Mouse (Mus musculus) ES-E14 (cell line): ENCODE measurements around the gene Pex14. TPM values are rescaled to one million over a fixed set of nuclear protein-coding genes. Genes with fewer than 3 reads are reported as not detected.
"Not testable (repeated sequence)": the region's sequence is repeated elsewhere in the genome, so short reads cannot be mapped to it uniquely, and the experiment has no call there.

ENCODE experiments used
- DNase-seq: peaks from one replicate; pipeline ENCODE4 v3.0.0-alpha.2; 2013; ENCODE audit warnings: low read depth, low spot score
- H3K27ac ChIP-seq: 2 replicates; pipeline ENCODE4 v1.5.1; 2012; ENCODE audit warnings: low read depth, mild to moderate bottlenecking, low read length, moderate library complexity, mixed read lengths; ENCODE audit not compliant: poor library complexity, insufficient read depth, severe bottlenecking
- H3K36me3 ChIP-seq: 2 replicates; pipeline ENCODE4 v1.6.1; 2012; ENCODE audit warnings: mild to moderate bottlenecking, low read length, moderate library complexity, mixed read lengths; ENCODE audit not compliant: control insufficient read depth, poor library complexity, insufficient read depth, severe bottlenecking
- H3K4me1 ChIP-seq, 2 experiments: fragments of 150-350 bp in 1 of 2; sonication (generic) in 1 of 2; 2 replicates each; pipeline ENCODE4 v1.6.1; 2012; ENCODE audit warnings: low read length in 2 of 2, mild to moderate bottlenecking in 1 of 2, mixed read lengths in 1 of 2; ENCODE audit not compliant: control insufficient read depth in 2 of 2, insufficient read depth in 2 of 2, poor library complexity in 1 of 2
- H3K4me3 ChIP-seq, 2 experiments: fragments of 150-350 bp in 1 of 2; sonication (generic) in 1 of 2; 2 replicates each; pipeline ENCODE4 v1.5.1; 2012; ENCODE audit warnings: low read length in 2 of 2, low read depth in 1 of 2, mild to moderate bottlenecking in 1 of 2, mixed read lengths in 1 of 2; ENCODE audit not compliant: insufficient read depth in 1 of 2, poor library complexity in 1 of 2, severe bottlenecking in 1 of 2
- H3K9ac ChIP-seq: 2 replicates; pipeline ENCODE4 v1.6.1; 2012; ENCODE audit warnings: low read depth, mild to moderate bottlenecking, low read length, mixed read lengths; ENCODE audit not compliant: poor library complexity, insufficient read depth, severe bottlenecking
- H3K9me3 ChIP-seq: fragments of 150-350 bp; sonication (generic); 2 replicates; pipeline ENCODE4 v1.6.1; 2012; ENCODE audit warnings: low read depth, mild to moderate bottlenecking, low read length; ENCODE audit not compliant: control insufficient read depth, insufficient read depth
- CHD2 ChIP-seq: IDR thresholded peaks from 2 replicates; pipeline ENCODE4 v1.6.1; 2014; ENCODE audit warnings: mild to moderate bottlenecking, low read depth, low read length, inconsistent platforms
- HCFC1 ChIP-seq: IDR thresholded peaks from 2 replicates; pipeline ENCODE4 v1.6.1; 2012; ENCODE audit warnings: low read length, inconsistent platforms, borderline replicate concordance; ENCODE audit not compliant: insufficient read depth
- MAFK ChIP-seq: IDR thresholded peaks from 2 replicates; pipeline ENCODE4 v1.6.1; 2014; ENCODE audit warnings: mild to moderate bottlenecking, low read depth, low read length, inconsistent platforms; ENCODE audit not compliant: insufficient read depth
- ZC3H11A ChIP-seq: IDR thresholded peaks from 2 replicates; pipeline ENCODE4 v1.6.1; 2012; ENCODE audit warnings: low read depth, mild to moderate bottlenecking, inconsistent platforms, low read length, borderline replicate concordance
- ZNF384 ChIP-seq: IDR thresholded peaks from 2 replicates; pipeline ENCODE4 v1.6.1; 2012; ENCODE audit warnings: low read depth, low read length, inconsistent platforms
- in situ Hi-C, 2 experiments: fragments of 600-800 bp; cut with MboI; formaldehyde crosslinking; loops; one replicate each; pipeline ENCODE4 v1.15.1; 2025; ENCODE audit warnings: low sequenced_read_pairs in 2 of 2, inconsistent platforms in 1 of 2; ENCODE audit not compliant: unreplicated experiment in 2 of 2
- total RNA-seq: library from RNA; depleted of rRNA; stranded (reverse); fragments of 300-350 nt; gene quantifications from 2 replicates; pipeline ENCODE4 v1.2.3, GENCODE M21; 2012

Pex14 gene
- total RNA-seq, 1 experiment, result 80.3 TPM

DNA sequence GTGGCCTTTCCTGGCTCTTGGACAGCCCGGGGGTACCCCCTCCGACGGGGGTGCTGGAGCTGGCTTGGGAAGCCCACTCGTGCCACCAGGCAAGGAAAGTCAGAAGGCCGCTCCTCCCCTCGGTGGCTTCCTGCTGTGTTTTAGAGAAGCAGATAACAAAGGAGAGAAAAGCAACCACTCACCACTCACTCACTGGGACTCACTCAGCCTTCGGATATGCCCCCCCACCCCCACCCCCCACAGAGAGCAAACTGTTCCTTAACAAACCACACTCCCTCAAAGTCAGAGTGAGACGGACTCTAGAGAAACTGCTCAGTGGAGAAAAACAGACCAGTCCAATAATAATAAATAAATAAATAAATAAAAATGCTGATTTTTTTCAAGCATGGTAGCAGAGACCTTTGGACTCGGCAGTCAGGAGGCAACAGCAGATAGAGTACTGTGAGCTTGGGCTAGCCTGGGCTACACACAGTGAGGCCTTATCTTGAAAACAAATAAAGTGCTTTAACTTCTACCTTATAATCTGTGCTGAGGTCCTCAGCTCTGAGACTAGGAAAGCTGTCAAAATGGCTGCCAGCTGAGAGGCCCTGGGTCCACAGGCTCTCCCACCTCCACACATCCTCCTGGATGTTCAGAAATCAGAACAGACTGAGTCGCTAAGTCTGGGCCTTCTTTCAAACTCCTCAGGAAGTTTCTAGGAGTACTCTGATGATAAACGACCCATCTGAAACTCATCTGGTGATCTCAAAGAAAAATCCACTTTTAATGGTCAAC is 25.9 kb upstream of the Pex14 start:
- peak; percentile 58 for DNase-seq
- TF ChIP-seq CHD2 (no peak), MAFK (no peak), ZC3H11A (no peak), HCFC1 (no peak), ZNF384 (no peak)
- Histone ChIP-seq H3K4me3 (no peak overlapping the region), H3K9me3 (no peaks in the 10 kb centered on the region), H3K9ac (no peak overlapping the region), H3K27ac (no peak overlapping the region), H3K36me3 (peaks cover 24% of the 10 kb centered on the region), H3K4me1 (peaks cover 4 to 23% of the 10 kb centered on the region in 2 experiments; a peak in 2 of 4 replicates)
- in situ Hi-C loops, result no loop called here

DNA sequence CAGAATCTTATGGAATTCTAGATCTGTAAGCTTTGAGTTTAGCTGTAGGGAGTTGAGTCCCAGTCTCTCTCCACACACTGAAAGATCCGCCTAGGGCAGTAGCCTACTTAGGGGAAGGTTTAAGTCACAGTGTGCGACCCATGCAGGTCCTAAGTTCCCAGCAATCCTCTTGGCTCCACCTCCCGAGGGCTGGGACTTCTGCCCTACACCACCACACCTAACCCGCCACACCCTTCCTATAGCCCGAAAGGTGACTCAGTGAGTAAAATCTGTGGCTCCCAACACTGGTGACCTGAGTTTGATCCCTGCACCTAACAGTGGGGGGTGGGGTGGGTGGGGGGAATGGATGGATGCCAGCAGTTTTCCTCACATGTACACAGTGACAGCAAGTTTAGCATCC is 23.8 kb upstream of the Pex14 start:
- peak overlapping the region; percentile 20; the same call in 1 of the 2 replicates for H3K27ac ChIP-seq
- peak overlapping the region in 1 of 2 experiments; percentile 18; a peak in 1 of 4 replicates for H3K4me3 ChIP-seq
- TF ChIP-seq ZNF384, result no peak
- TF ChIP-seq MAFK, result no peak
- TF ChIP-seq HCFC1, result no peak
- no peak for TF ChIP-seq CHD2
- no peak for TF ChIP-seq ZC3H11A
- peak overlapping the region; percentile 33; the same call in 1 of the 2 replicates for H3K9ac ChIP-seq
- DNase-seq, result peak; percentile 63
- H3K9me3 ChIP-seq, result no peaks in the 10 kb centered on the region
- H3K36me3 ChIP-seq, result peaks cover 12% of the 10 kb centered on the region
- peaks cover 4 to 27% of the 10 kb centered on the region in 2 experiments; a peak in 2 of 4 replicates for H3K4me1 ChIP-seq
- in situ Hi-C loops, result no loop called here

DNA sequence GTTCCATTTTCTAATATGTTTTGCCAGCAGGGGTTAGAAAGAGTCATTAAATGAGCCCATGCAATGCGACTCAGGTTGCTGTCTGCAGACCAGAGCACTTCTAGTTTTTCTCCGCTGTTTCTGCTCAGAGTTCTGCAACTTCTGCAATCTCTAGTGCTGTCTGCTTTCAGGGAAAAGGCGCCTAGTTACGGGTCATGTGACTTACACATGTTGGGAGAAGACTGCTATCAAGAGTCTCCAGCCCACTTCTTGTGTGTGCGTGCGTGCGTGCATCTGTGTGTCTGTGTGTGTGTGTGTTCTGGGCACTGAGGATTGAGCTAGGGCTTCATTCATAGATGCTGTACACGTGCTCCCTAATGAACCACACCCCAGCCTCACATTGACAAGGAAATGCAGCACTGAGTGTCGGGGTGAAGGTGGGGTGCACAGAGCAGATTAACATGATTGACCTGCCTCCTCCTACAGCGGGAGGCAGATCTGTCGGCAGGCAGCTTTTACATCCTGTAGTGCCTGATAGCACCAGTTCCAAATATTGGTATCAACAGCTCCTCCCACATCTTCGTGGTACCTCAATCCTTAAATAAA is 20.4 kb upstream of the Pex14 start:
- H3K4me3 ChIP-seq, H3K9ac ChIP-seq, H3K36me3 ChIP-seq, DNase-seq, H3K9me3 ChIP-seq, H3K27ac ChIP-seq, in situ Hi-C loops: not testable (repeated sequence)
- H3K4me1 ChIP-seq, result peaks cover 2 to 23% of the 10 kb centered on the region in 2 experiments; a peak in 3 of 4 replicates

DNA sequence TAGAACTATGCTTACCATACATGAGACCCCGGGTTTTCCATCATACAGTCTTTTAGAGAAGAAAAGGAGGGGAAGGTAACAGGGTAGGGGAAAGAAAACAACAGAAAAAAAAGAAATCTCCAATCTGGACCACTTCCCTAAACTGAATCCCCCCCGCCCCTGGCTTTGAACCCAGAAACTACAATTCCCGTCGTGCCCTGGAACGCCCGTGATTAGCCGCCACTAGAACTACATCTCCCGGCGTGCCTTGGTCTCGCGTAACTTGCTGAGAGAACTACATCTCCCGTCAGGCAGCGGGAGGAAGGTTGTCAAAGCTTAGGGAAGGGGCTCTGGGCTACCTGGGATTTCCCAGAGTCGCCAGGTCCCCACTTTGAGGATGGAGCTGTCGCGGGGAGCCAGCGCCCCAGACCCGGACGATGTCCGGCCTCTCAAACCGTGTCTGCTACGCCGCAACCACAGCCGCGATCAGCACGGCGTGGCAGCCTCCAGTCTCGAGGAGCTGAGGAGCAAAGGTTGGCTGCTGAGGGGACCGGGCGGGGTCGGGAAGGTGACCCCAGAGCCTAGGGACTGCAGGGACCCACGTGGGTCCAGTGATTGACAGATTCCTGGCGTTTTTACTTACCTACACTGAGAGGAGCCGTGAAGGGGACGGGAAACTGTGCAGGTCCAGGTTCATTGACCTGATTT is 4.3 kb upstream of the Pex14 start, which contains the start of gene Dffa:
Gene Dffa, plus strand, starts transcription at position 272 of the 687 bp plus-strand sequence.
- H3K9me3 ChIP-seq, result no peaks in the 10 kb centered on the region
- peak; percentile 87 for DNase-seq
- H3K9ac ChIP-seq, result peak within 1 kb of the TSS; percentile 91
- 0 out of 2 replicates have a peak, but pooled peaks have one; percentile 4 for TF ChIP-seq ZNF384
- peak; percentile 100 for TF ChIP-seq HCFC1
- no peak for TF ChIP-seq MAFK
- TF ChIP-seq CHD2, result peak; percentile 99
- no peak for TF ChIP-seq ZC3H11A
- H3K27ac ChIP-seq, result no peak within 1 kb of the TSS
- peak within 1 kb of the TSS; percentile 82 to 92 for H3K4me3 ChIP-seq
- in situ Hi-C loops, result no loop called here
- peaks cover 3% of the 10 kb centered on the region; the same call in 1 of the 2 replicates for H3K36me3 ChIP-seq
- peaks cover 0 to 3% of the 10 kb centered on the region in 2 experiments; a peak in 1 of 4 replicates for H3K4me1 ChIP-seq
